Mouse (Mus musculus) urinary bladder, adult 18-20 months (tissue): ENCODE measurements around the gene Srsf10.

Experiments used
- DNase-seq, 2 experiments: peaks; one replicate each; pipeline ENCODE4 v3.0.0; 2022; ENCODE audit warnings: low spot score in 2 of 2, mixed read lengths in 2 of 2

Gene Srsf10

DNA sequence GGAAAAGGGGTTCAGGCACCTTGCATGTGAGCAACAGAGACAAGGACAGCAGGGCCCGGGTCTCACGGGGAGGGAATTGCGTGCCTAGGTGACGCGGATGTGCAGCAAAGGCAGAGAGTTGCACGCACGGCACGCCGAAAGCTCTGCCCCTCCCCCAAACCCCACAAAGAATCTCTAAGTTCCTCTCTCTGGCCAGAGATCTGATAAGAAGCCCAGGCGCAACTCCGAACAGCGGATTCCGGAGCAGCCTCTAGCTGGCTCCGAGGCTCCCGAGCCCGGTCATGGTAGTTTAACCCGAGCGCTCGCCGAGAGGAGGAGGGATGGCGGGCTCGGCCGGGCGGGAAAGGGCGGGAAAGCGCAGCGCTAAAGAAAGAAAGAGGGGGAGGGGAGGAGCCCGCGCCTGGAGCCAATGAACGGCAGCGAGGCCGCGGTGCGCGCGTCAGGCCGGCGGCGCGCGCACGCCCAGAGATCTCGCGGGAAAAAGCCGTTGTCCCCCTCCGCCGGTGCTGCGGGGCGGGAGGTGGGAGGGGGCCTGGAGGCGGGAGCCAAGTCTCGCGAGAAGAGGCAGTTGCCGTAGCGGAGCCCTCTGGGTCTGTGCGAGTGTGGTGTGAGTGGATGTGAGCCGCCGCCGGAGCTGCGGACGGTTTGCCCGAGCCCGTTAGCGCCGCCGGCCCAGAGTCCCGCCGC is at the start of gene Srsf10:
Gene Srsf10, plus strand, starts transcription at position 212 of the 687 bp plus-strand sequence.
- peak; percentile 87 to 94 for DNase-seq

DNA sequence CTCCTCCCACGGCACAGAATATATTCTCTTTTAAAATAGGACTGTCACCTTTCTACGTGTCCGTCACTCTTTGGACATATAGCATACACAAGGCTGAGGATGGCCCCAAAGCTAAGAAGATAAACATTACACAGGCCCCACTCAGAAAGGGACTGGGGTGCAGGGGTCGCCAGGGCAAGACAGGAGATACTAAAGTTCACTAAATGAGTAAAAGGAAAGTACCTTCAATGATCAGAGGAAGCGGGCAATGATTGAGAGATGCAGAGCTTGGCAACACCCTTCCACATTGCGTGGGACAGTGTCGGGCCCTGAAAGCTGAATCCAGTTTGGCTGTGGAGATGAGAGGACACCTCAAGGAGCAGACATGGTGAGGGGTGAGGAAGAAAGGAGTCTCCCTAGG is 40.7 kb upstream of the Srsf10 start:
- DNase-seq: no peak

DNA sequence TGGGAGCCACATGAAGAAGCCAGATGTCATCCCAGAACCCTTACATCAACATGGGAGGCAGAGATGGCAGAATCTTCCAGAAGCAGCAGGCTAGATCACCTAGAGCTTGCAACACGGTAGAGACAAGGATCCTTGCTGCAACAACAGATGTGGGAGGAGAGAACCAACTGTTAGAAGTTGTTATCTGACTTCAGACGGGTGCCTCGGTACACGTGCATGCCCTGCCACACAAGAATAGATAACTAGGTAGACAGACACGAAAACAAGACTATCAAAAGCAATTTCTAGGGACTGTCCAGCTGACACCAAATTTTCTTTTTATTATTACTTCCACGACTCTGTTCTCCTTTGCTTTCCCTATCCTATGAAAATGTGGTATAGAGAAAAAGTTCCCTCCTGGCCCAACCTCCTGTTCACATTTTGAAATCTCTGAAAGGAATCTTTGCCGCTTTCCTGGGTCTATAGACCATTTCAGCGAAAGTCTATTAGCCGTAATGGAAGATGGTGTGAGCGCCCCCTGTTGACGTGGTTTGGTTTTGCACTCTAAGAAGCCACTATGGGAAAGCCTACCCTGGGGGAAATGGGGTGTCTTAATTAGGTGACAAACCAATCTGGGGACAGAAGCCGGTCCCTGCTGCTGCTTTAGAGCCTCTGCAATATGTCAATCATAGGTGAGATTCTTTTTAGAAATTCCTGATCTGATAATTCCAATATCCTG is 38.5 kb upstream of the Srsf10 start:
- no peak for DNase-seq

GRCm38 (mm10) chr4:135818366-135818765 is 37.2 kb upstream of the Srsf10 start:
- DNase-seq: no peak

- peak in 1 of 2 experiments; percentile 27 for DNase-seq
Observed at GRCm38 (mm10) chr4:135819826-135820526, 35.6 kb upstream of the Srsf10 start.

DNA sequence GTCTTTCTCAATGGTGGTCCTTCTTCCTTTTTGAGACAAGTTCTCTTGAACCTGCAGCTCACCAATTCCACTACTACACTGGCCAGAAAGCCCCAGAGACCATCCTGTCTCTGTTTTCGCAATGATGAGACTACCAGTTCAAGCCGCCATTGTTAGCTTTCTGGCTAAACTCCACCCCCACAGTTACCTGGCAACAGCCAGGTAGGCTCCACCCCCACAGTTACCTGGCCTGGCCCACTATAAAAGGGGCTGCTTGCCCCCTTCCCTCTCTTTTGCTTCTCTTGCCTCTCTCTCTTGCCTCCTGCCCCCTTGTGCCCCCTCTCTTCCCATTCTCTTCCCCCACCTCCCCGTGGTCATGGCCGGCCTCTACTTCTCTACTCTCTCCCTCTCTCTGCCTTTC is 33.8 kb upstream of the Srsf10 start:
- no peak for DNase-seq

DNA sequence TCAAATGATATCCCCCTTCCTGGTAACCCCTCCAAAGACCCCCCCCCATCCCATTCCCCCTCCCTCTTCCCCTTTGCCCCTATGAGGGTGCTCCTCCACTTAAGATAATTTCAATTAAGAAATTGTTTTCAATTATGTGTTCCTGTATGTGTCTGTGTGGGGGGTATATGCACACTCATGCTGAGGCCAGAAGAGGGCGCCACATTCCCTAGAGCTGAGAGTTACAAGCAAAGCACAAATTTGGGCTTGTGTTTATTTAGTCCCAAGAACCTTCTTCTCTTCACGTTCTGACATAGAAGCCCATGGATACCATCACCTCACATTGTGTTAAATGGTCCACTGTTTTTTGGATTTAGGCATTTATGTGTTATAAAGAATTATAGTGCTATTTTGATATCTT is 32.2 kb upstream of the Srsf10 start:
- no peak for DNase-seq

GRCm38 (mm10) chr4:135824254-135824653 is 31.3 kb upstream of the Srsf10 start:
- no peak for DNase-seq

DNA sequence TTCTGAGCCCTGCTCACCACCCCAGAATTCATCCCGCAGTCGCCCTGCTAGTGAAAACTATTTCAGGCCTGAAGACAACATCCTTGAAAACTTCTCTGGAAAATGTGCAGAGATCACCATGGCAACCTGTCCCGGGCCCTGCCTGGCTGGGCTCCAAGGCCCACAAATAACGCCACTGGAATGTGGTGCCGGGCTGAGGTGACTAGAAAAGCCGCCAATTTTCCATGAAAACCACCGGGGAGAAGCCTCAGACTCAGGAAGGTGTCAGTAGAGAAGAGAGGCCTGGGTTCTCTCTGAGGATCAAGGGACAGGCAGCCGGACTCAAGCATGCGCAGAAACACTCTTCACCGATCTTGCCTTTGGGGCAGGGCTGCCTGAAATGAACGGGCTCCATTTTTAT is 27.1 kb upstream of the Srsf10 start:
- peak; percentile 3 to 17 for DNase-seq

DNA sequence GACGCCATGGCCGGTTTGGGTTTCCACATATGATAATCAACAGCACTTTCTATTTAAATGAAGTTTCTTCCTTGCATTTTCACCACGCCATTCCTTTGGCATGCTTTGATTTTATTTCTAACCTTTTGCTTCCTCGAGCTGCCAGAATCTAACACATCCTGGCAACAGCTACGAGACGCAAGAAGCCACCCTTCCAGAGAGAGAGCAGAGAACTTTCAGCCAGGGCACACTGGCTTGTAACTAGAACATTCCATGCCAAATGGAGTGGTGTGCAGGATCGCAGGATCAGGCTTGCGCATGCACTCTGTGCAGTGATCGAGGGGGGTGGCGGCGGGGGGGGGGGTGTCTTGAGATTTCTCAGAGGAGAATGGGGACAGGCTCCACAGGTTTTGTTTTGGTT is 23.5 kb upstream of the Srsf10 start:
- peak in 1 of 2 experiments; percentile 4 for DNase-seq

DNA sequence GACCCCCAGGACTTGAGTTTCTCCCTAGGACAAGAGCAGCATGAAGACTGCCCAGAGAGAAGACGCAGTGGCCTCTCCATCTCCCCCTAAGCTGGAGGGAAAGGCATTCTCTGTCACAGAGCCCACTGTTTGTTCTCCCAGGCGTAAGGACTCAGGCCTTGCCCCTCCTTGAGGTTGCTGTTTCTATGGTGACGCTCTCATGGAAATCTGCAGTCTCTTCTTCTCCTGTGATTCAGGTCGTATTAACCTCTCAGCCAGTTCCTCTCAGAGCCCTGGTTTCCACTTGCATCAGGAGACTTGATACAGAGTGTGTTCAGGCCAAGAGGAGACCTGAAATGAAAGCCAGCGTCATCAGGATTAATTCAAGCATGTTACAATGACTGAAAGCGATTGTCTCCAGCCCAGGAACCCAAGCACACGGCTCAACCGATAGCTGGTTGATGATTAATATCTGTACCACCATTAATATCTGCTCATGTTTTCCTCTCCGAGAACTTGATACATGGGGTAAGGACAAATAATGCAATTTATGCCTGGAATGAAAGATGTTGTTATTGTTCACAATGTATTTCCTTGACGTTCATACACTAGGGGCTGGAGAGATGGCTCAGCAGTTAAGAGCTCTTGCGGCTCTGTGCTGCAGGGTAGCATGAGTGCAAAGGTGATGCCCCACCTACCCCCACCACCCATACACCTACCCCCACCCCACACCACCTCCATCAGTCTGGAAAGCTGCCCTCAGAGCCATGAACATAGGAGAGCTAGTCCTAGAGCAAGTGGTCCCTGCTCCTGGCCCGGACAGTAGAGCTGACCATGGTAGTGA is 22.0 kb upstream of the Srsf10 start:
- no peak for DNase-seq

DNA sequence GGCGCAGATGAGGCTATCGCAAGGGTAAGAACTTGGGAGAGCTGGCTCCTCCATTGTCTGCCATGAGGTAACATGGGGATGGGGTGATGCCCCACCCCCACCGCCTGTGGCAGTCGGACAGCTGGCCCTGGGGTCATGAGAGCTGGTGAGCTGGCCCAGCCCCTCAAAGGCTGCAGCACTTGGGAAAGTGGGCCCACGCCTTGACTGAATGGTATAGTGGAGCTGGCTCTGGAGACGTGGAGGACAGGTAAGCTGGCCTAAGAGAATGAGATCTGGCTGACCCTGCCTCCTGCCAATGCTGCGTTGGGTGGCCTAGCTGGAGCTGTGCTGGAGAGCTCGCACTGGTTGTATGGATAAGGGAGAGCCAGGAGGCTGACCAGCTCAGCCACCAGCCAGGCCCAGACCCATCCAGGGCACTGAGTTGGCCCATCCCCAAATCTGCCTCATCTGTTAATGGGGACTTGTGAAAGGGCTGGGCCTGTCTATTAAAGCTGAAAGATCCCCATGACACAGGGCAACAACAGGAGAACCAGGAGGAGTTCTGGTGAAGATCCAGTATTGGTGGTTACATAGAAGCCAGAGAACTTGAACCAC is 21.3 kb upstream of the Srsf10 start:
- DNase-seq: no peak

GRCm38 (mm10) chr4:135838925-135839292 is 16.6 kb upstream of the Srsf10 start:
- no peak for DNase-seq

- DNase-seq: no peak
Observed at GRCm38 (mm10) chr4:135839293-135840011, 16.1 kb upstream of the Srsf10 start.

- DNase-seq: no peak
Observed at GRCm38 (mm10) chr4:135844400-135844799, 11.1 kb upstream of the Srsf10 start.

GRCm38 (mm10) chr4:135847581-135847980 is 8.0 kb upstream of the Srsf10 start:
- DNase-seq: no peak

GRCm38 (mm10) chr4:135850411-135851095 is 5.0 kb upstream of the Srsf10 start:
- no peak for DNase-seq

GRCm38 (mm10) chr4:135851942-135852341 is 3.6 kb upstream of the Srsf10 start:
- DNase-seq: no peak

DNA sequence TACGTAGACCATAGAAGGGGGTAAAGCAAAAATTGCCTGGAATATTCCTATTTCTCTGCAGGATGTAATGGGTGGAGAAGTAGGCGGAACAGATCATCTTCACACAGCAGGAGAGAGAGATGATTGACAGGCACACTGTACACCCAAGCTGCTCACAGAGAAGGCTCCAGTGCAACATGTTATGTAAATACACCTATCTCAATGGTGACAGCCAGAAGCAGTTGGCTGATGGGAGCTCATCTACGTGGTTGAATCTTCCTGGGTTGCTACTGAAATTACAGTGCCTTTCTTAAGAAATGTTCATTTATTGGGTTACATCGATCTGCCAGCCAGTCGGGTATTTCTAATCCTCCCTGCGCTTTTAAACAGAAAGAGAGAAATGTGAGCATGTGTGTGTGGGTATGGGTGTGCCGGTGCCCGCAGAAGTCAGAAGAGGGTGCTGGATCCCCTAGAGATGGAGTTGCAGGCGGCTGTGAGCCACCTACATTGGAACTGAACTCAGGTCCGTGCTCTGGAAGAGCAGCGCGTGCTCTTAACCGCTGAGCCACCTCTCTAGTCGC is 1.5 kb upstream of the Srsf10 start:
- DNase-seq: no peak

GRCm38 (mm10) chr4:135854630-135855029 is 917 bp upstream of the Srsf10 start:
- DNase-seq: no peak
